Mouse (Mus musculus) embryo, embryonic 10 days (tissue): ENCODE measurements at regions not wholly inside any gene's neighbourhood (a gene's known extent, or its start where the extent isn't known, plus 50 kb on each side); places are given as distances from the start of the nearest gene placed in this dataset.

Source experiments
- DNase-seq: peaks from one replicate; pipeline ENCODE4 v3.0.0-alpha.2; 2015; ENCODE audit warnings: low spot score

DNA sequence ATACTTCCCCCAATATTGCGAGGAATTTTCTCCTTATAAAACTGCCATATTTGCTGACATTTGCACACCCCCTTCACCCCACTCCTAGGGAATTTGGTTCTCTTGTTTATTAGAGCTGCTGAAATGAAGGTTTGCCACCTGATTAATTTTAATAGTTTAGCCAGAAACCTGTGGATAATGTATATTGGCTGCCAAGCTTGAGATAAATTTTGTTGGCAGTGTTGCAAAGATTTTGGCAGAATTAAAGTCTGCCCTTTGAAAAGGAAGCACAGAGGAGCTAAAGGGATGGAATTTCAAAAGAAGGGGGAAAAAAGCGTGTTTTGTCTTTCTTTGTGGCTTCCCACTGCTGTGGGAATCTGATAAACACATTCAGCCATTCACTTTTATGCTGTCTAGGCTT is 354.6 kb upstream of the Car10 start:
- no peak for DNase-seq

DNA sequence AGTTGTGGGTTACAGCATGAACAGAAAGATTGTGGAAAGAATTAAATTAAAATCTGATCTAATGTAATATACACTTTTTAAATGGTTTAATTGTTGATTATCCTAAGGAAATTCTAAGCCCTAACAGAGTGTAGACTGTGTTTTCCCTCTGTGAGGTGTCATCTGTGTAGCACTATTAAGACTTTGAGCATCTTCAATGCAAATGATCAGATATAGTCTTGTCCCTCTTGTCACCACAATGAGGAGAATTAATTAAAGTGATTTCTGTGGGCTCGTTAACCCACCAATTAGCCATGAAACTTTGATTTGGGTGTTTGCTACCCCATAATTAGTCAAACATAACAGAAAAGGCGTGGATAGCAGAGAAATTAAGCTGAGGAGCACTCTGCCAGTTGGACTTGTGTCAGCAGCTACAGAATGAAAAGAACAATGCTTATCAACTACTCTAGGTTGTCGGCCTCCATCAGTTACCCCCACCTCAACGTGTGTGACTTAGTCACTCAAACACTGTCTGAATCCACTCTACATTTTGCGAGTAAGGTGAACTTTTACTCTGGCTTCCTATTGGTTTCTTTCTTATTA is 339.4 kb upstream of the Car10 start:
- no peak for DNase-seq

DNA sequence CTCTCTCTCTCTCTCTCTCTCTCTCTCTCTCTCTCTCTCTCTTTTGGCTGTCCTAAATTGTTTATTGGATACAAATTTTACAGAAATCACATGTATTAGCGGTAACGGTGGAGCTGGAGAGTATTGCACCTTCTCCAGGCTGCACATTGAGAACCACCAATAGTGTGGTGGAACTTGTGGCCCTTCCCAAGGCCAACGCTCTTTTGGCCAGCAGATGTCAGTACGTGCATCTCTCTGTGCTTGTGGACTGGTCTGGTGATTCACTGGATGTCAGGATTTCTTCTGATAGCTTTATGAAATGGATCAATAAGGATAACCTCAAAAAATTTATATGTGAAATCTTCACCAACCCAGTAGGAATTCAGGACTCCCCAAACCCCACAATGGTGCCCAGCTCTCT is 327.9 kb upstream of the Car10 start:
- DNase-seq: peak; percentile 12

DNA sequence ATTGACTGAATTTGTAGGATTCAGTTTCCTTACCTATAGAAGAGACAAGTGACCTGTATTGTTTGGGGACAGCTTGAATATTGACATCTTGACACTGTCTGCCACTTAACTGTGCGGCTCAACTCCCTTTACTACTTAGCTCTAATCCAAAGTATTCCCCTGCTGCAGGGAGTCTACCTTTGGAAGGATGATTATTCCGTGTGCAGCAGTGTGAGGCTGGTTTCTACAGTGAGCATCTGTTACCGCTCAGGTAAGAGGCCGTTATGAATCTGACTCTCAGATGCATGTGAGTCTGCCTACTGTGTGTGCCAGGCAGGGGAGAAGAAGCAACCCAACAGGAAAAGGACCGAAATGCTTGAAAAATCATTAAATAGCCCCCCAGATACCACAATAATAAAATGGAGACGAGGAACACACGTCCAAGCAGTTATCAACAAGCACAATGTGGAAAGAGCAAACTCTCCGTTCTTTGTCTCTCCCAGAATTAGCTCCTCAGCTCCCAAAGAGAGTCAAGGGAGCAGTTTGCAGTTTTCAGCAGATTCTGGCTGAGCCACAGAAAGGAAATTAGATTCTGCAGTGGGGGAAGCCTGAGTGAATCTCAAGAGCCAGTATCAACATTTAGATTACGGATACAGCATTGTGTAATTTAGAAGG is 324.8 kb upstream of the Car10 start:
- DNase-seq: no peak

DNA sequence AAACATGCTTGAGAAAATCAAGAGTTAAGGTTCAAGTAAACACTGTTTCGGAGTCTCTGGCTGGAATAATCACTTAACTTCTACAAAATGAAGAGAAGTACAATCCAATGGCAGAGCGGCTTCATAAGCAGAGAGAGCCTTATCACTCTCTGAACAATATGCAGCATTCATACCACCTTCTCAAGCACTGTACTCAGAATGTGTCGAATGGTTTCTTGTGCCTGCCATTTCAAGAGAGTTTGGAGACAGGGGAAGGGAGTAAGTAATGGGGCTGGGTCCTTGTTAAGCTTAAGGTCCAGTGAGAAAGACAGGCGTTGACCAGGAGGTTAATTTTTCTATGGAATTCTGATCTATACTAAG is 324.3 kb upstream of the Car10 start:
- no peak for DNase-seq

DNA sequence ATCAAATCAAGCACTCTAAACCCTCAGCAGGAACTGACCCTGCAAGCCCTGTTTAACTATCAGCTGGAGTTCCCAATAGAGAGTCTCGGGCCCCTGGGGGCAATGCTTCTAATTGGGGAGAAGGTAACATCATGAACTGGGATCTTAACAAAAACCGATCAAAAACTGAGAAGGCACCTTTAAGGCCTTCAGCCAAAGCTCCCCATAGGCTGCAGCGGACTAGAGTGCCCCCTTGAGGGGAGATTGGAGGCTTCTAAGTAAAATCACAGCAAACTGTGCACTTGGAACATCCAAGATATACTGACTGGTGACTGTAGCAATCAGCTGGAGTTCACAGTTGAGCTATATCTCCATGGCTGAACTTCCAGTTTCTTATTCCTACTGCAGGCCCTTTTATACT is 323.0 kb upstream of the Car10 start:
- peak; percentile 25 for DNase-seq

DNA sequence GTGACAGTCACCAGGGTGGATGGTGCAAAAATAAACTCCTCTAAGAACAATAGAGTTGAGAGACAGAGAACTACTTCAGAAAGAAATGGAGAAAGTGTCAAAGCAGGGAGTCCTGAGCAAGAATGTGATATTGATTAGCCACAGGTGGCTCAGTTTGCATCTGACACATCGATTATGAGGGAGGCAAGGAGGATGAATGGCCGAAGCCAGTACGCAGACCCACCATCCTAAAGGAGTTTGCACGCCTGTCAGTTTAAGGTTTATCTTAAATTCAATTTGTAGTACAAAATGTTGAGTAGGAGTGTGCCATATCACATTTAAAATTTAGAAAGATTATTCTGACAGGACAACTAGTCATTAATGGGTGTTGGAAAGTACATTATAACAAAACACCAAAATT is 298.6 kb upstream of the Car10 start:
- no peak for DNase-seq
